Mouse (Mus musculus) limb, embryonic 14.5 days (tissue): ENCODE measurements around the gene Slc25a28. TPM values are rescaled to one million over a fixed set of nuclear protein-coding genes. Genes with fewer than 3 reads are reported as not detected.

Experiments used
- ATAC-seq: fragments of 200-750 bp; cut with Nextera tagmentation; 2 replicates; pipeline ENCODE4 v1.8.0; 2017; ENCODE audit warnings: low read depth, moderate number of reproducible peaks, moderate TSS enrichment; ENCODE audit not compliant: low FRiP score
- DNase-seq: peaks from one replicate; pipeline ENCODE4 v3.0.0-alpha.2; 2015; ENCODE audit warnings: low spot score
- H3K27ac ChIP-seq: fragments of 300-500 bp; sonication (generic); replicated peaks from 2 replicates; pipeline ENCODE4 v1.5.1; 2014; ENCODE audit warnings: low read depth, mild to moderate bottlenecking, low read length, moderate library complexity, mixed read lengths
- H3K27me3 ChIP-seq: fragments of 300-500 bp; sonication (generic); 2 replicates; pipeline ENCODE4 v1.6.1; 2014; ENCODE audit warnings: low read length, mixed read lengths; ENCODE audit not compliant: control insufficient read depth, insufficient read depth
- H3K36me3 ChIP-seq: fragments of 300-500 bp; sonication (generic); 2 replicates; pipeline ENCODE4 v1.6.1; 2014; ENCODE audit warnings: mild to moderate bottlenecking, low read length, moderate library complexity, mixed read lengths; ENCODE audit not compliant: control insufficient read depth, insufficient read depth
- H3K4me1 ChIP-seq: fragments of 300-500 bp; sonication (generic); 2 replicates; pipeline ENCODE4 v1.6.1; 2014; ENCODE audit warnings: antibody characterized with exemption, low read length, mixed read lengths; ENCODE audit not compliant: control insufficient read depth, insufficient read depth
- H3K4me2 ChIP-seq: fragments of 300-500 bp; sonication (generic); replicated peaks from 2 replicates; pipeline ENCODE4 v1.6.1; 2014; ENCODE audit warnings: low read depth, mild to moderate bottlenecking, low read length, moderate library complexity; ENCODE audit not compliant: severe bottlenecking
- H3K4me3 ChIP-seq: fragments of 300-500 bp; sonication (generic); replicated peaks from 2 replicates; pipeline ENCODE4 v1.5.1; 2014; ENCODE audit warnings: low read length
- H3K9ac ChIP-seq: fragments of 300-500 bp; sonication (generic); 2 replicates; pipeline ENCODE4 v1.6.1; 2014; ENCODE audit warnings: mild to moderate bottlenecking, low read depth, low read length, moderate library complexity; ENCODE audit not compliant: severe bottlenecking
- H3K9me3 ChIP-seq: fragments of 300-500 bp; sonication (generic); 2 replicates; pipeline ENCODE4 v1.6.1; 2016; ENCODE audit warnings: low read length; ENCODE audit not compliant: control insufficient read depth
- POLR2A ChIP-seq: fragments of 200-500 bp; IDR thresholded peaks from 2 replicates; pipeline ENCODE4 v1.8.0; 2012; ENCODE audit warnings: inconsistent platforms, mild to moderate bottlenecking, moderate library complexity, borderline replicate concordance; ENCODE audit not compliant: insufficient read depth, insufficient read length; ENCODE audit errors: extremely low read depth
- WGBS: fragments of 180-500 bp; shearing (Covaris S2); extraction: QIAGEN DNeasy Blood & Tissue Kit; methylation state at CpG from one replicate; pipeline ENCODE4 v1.1.7; 2014; 5-methylcytosine and 5-hydroxymethylcytosine counted together
- microRNA-seq: library from miRNA; unstranded; fragments of <30 nt; microRNA quantifications from one replicate; pipeline ENCODE4, GENCODE M21; 2016
- polyA plus RNA-seq, 2 experiments: library from polyadenylated mRNA; depleted of rRNA in 1 of 2; stranded (reverse) in 1 of 2; unstranded in 1 of 2; fragments of >200 nt; fragmentation: Nextera tagmentation in 1 of 2; extraction: Ambion mirVana in 1 of 2; gene quantifications; 2 replicates each; pipeline versions ENCODE4 v1.2.1 to v1.2.3; 2012 to 2014

Gene Slc25a28
- polyA plus RNA-seq, 2 experiments, result 14.2 to 70.0 TPM

- TF ChIP-seq POLR2A, result no peak
- Histone ChIP-seq H3K27me3 (peaks cover 100% of the 10 kb centered on the region), H3K36me3 (no peaks in the 10 kb centered on the region), H3K9ac (no peak overlapping the region), H3K4me3 (peak overlapping the region; percentile 32), H3K27ac (no peak overlapping the region), H3K4me1 (peaks cover 7% of the 10 kb centered on the region; the same call in 1 of the 2 replicates), H3K4me2 (peak overlapping the region; percentile 50), H3K9me3 (no peaks in the 10 kb centered on the region)
- ATAC-seq (no peak), DNase-seq (no peak)
- under 1% methylated on average over 20 of the region's 20 CpGs for WGBS
Observed at GRCm38 (mm10) chr19:43615074-43615445, 59.6 kb downstream of the Slc25a28 start.

GRCm38 (mm10) chr19:43614341-43615073 is 60.2 kb downstream of the Slc25a28 start:
- H3K27ac ChIP-seq, result no peak overlapping the region
- TF ChIP-seq POLR2A, result no peak
- peaks cover 7% of the 10 kb centered on the region; the same call in 1 of the 2 replicates for H3K4me1 ChIP-seq
- ATAC-seq (no peak), DNase-seq (no peak)
- H3K4me2 ChIP-seq, result peak overlapping the region; percentile 50
- under 1% methylated on average over 64 of the region's 92 CpGs for WGBS
- H3K4me3 ChIP-seq, result peak overlapping the region; percentile 32
- H3K9me3 ChIP-seq, result no peaks in the 10 kb centered on the region
- peaks cover 100% of the 10 kb centered on the region for H3K27me3 ChIP-seq
- H3K9ac ChIP-seq, result no peak overlapping the region
- H3K36me3 ChIP-seq, result no peaks in the 10 kb centered on the region

Small RNA genes lying within 50 kb of the gene (microRNA-seq; reads per million reads assigned to microRNA genes)
- not detected for gene Gm22646

Other genes with a start within 250 kb of the Slc25a28 start
- gene Cnnm1, start 234.4 kb downstream of the Slc25a28 start, polyA plus RNA-seq (2012; rRNA removed), result 3.3 and 4.3 TPM in 2 replicates
- gene Cnnm1, start 234.4 kb downstream of the Slc25a28 start, polyA plus RNA-seq (2014; fragmentation: Nextera tagmentation; extraction: Ambion mirVana), result 1.3 and 1.7 TPM in 2 replicates
- 21.9 and 24.5 TPM in 2 replicates for gene Got1, start 150.3 kb downstream of the Slc25a28 start, polyA plus RNA-seq (2012; rRNA removed)
- 20.3 and 21.1 TPM in 2 replicates for gene Got1, start 150.3 kb downstream of the Slc25a28 start, polyA plus RNA-seq (2014; fragmentation: Nextera tagmentation; extraction: Ambion mirVana)
- 0.05 TPM in 1 of 2 replicates, not detected in the other for gene Nkx2-3, start 62.6 kb downstream of the Slc25a28 start, polyA plus RNA-seq (2012; rRNA removed)
- gene Nkx2-3, start 62.6 kb downstream of the Slc25a28 start, polyA plus RNA-seq (2014; fragmentation: Nextera tagmentation; extraction: Ambion mirVana), result not detected in 2 replicates
- 9.3 and 10.3 TPM in 2 replicates for gene Entpd7, start 14.8 kb upstream of the Slc25a28 start, polyA plus RNA-seq (2012; rRNA removed)
- gene Entpd7, start 14.8 kb upstream of the Slc25a28 start, polyA plus RNA-seq (2014; fragmentation: Nextera tagmentation; extraction: Ambion mirVana), result 11.8 and 13.2 TPM in 2 replicates
- gene Cutc, start 78.1 kb upstream of the Slc25a28 start, polyA plus RNA-seq (2012; rRNA removed), result 7.0 and 8.2 TPM in 2 replicates
- 13.0 and 13.3 TPM in 2 replicates for gene Cutc, start 78.1 kb upstream of the Slc25a28 start, polyA plus RNA-seq (2014; fragmentation: Nextera tagmentation; extraction: Ambion mirVana)
- gene Cox15, start 78.1 kb upstream of the Slc25a28 start, polyA plus RNA-seq (2012; rRNA removed), result 15.8 and 17.7 TPM in 2 replicates
- gene Cox15, start 78.1 kb upstream of the Slc25a28 start, polyA plus RNA-seq (2014; fragmentation: Nextera tagmentation; extraction: Ambion mirVana), result 7.7 and 8.8 TPM in 2 replicates
- gene Abcc2, start 107.3 kb upstream of the Slc25a28 start, polyA plus RNA-seq (2012; rRNA removed), result 0.11 and 0.18 TPM in 2 replicates
- gene Abcc2, start 107.3 kb upstream of the Slc25a28 start, polyA plus RNA-seq (2014; fragmentation: Nextera tagmentation; extraction: Ambion mirVana), result 0.32 TPM in 1 of 2 replicates, not detected in the other